Mouse (Mus musculus) intestine, embryonic 14.5 days (tissue): Measurements from ENCODE around the gene Pecr. TPM values are rescaled to one million over a fixed set of nuclear protein-coding genes. Genes with fewer than 3 reads are reported as not detected.

ENCODE experiments used
- ATAC-seq: fragments of 200-750 bp; cut with Nextera tagmentation; replicated peaks from 2 replicates; pipeline ENCODE4 v1.8.0; 2017; ENCODE audit warnings: low read depth, moderate number of reproducible peaks, moderate TSS enrichment, moderate library complexity; ENCODE audit not compliant: low FRiP score, low TSS enrichment
- DNase-seq: peaks from one replicate; pipeline ENCODE4 v3.0.0-alpha.2; 2018; ENCODE audit warnings: low spot score
- H3K27ac ChIP-seq: fragments of 300-500 bp; sonication (generic); 2 replicates; pipeline ENCODE4 v1.5.1; 2014; ENCODE audit warnings: low read depth, mild to moderate bottlenecking, control low read depth
- H3K27me3 ChIP-seq: fragments of 300-500 bp; sonication (generic); replicated peaks from 2 replicates; pipeline ENCODE4 v1.6.1; 2014; ENCODE audit warnings: low read length, control low read depth; ENCODE audit not compliant: control insufficient read depth, insufficient read depth
- H3K36me3 ChIP-seq: fragments of 300-500 bp; sonication (generic); 2 replicates; pipeline ENCODE4 v1.6.1; 2014; ENCODE audit warnings: low read length, control low read depth; ENCODE audit not compliant: control insufficient read depth, insufficient read depth
- H3K4me1 ChIP-seq: fragments of 300-500 bp; sonication (generic); replicated peaks from 2 replicates; pipeline ENCODE4 v1.6.1; 2014; ENCODE audit warnings: low read length, control low read depth, mixed read lengths; ENCODE audit not compliant: control insufficient read depth, insufficient read depth
- H3K4me2 ChIP-seq: fragments of 300-500 bp; sonication (generic); 2 replicates; pipeline ENCODE4 v1.6.1; 2014; ENCODE audit warnings: low read length
- H3K4me3 ChIP-seq: fragments of 300-500 bp; sonication (generic); 2 replicates; pipeline ENCODE4 v1.5.1; 2014; ENCODE audit warnings: low read depth, low read length, control low read depth, mixed read lengths
- H3K9ac ChIP-seq: fragments of 300-500 bp; sonication (generic); 2 replicates; pipeline ENCODE4 v1.6.1; 2014; ENCODE audit warnings: mild to moderate bottlenecking, low read length
- H3K9me3 ChIP-seq: fragments of 300-500 bp; sonication (generic); 2 replicates; pipeline ENCODE4 v1.6.1; 2016; ENCODE audit warnings: low read length, control low read depth; ENCODE audit not compliant: control insufficient read depth
- WGBS: fragments of 180-500 bp; shearing (Covaris S2); extraction: QIAGEN DNeasy Blood & Tissue Kit; methylation state at CpG from one replicate; pipeline ENCODE4 v1.1.7; 2014; 5-methylcytosine and 5-hydroxymethylcytosine counted together
- polyA plus RNA-seq: library from polyadenylated mRNA; unstranded; fragments of >200 nt; fragmentation: Nextera tagmentation; extraction: Ambion mirVana; gene quantifications from 2 replicates; pipeline ENCODE4 v1.2.1, GENCODE M21; 2014

Pecr gene
- polyA plus RNA-seq = 41.3 and 46.1 TPM in 2 replicates

- Histone ChIP-seq H3K4me3 (peak within 1 kb of the TSS; percentile 70), H3K27me3 (no peaks in the 10 kb centered on the region), H3K36me3 (no peaks in the 10 kb centered on the region), H3K9ac (peak within 1 kb of the TSS; percentile 58), H3K4me2 (peak within 1 kb of the TSS; percentile 50), H3K9me3 (no peaks in the 10 kb centered on the region), H3K4me1 (peaks cover 3% of the 10 kb centered on the region; the same call in 1 of the 2 replicates), H3K27ac (no peak within 1 kb of the TSS)
- ATAC-seq (peak; percentile 99), DNase-seq (peak; percentile 97)
- WGBS = under 1% methylated on average over 30 of the region's 30 CpGs
Observed at GRCm38 (mm10) chr1:72283992-72284485, at the start of gene Pecr, which contains the start of gene Tmem169. Gene Pecr (minus strand): TSS chr1:72284314. Gene Tmem169 (plus strand): TSS chr1:72284369.

GRCm38 (mm10) chr1:72326162-72326821, 42.2 kb upstream of the Pecr start:
- Histone ChIP-seq H3K36me3 (peaks cover 71% of the 10 kb centered on the region), H3K4me3 (no peak overlapping the region), H3K27ac (no peak overlapping the region), H3K4me2 (no peak overlapping the region), H3K9me3 (no peaks in the 10 kb centered on the region), H3K9ac (no peak overlapping the region), H3K4me1 (no peaks in the 10 kb centered on the region), H3K27me3 (no peaks in the 10 kb centered on the region)
- ATAC-seq (no peak), DNase-seq (no peak)
- 94% methylated on average over 11 of the region's 11 CpGs for WGBS

GRCm38 (mm10) chr1:72323248-72323647, 39.1 kb upstream of the Pecr start:
- Histone ChIP-seq H3K4me2 (no peak overlapping the region), H3K4me1 (no peaks in the 10 kb centered on the region), H3K4me3 (no peak overlapping the region), H3K9me3 (no peaks in the 10 kb centered on the region), H3K27ac (no peak overlapping the region), H3K9ac (no peak overlapping the region), H3K36me3 (peaks cover 76% of the 10 kb centered on the region), H3K27me3 (no peaks in the 10 kb centered on the region)
- ATAC-seq (no peak), DNase-seq (no peak)
- 93% methylated on average over 4 of the region's 4 CpGs for WGBS

GRCm38 (mm10) chr1:72320759-72321158, 36.6 kb upstream of the Pecr start:
- Histone ChIP-seq H3K36me3 (peaks cover 73% of the 10 kb centered on the region), H3K4me1 (no peaks in the 10 kb centered on the region), H3K27me3 (no peaks in the 10 kb centered on the region), H3K9me3 (no peaks in the 10 kb centered on the region), H3K4me3 (no peak overlapping the region), H3K4me2 (no peak overlapping the region), H3K27ac (no peak overlapping the region), H3K9ac (no peak overlapping the region)
- WGBS = 89% methylated on average over 5 of the region's 5 CpGs
- DNase-seq = no peak
- ATAC-seq = no peak

- H3K9ac ChIP-seq = no peak overlapping the region
- no peaks in the 10 kb centered on the region for H3K27me3 ChIP-seq
- H3K4me2 ChIP-seq = no peak overlapping the region
- H3K9me3 ChIP-seq = no peaks in the 10 kb centered on the region
- 77% methylated on average over 7 of the region's 7 CpGs for WGBS
- ATAC-seq = no peak
- H3K27ac ChIP-seq = no peak overlapping the region
- H3K4me1 ChIP-seq = no peaks in the 10 kb centered on the region
- H3K36me3 ChIP-seq = peaks cover 66% of the 10 kb centered on the region
- no peak overlapping the region for H3K4me3 ChIP-seq
- no peak for DNase-seq
Observed at GRCm38 (mm10) chr1:72316901-72317300, 32.8 kb upstream of the Pecr start.

GRCm38 (mm10) chr1:72316409-72316808, 32.3 kb upstream of the Pecr start:
- H3K4me3 ChIP-seq = no peak overlapping the region
- no peak overlapping the region for H3K9ac ChIP-seq
- no peak overlapping the region for H3K27ac ChIP-seq
- no peak for DNase-seq
- H3K36me3 ChIP-seq = peaks cover 66% of the 10 kb centered on the region
- H3K27me3 ChIP-seq = no peaks in the 10 kb centered on the region
- no peaks in the 10 kb centered on the region for H3K4me1 ChIP-seq
- no peak overlapping the region for H3K4me2 ChIP-seq
- 82% methylated on average over 8 of the region's 8 CpGs for WGBS
- no peak for ATAC-seq
- no peaks in the 10 kb centered on the region for H3K9me3 ChIP-seq

GRCm38 (mm10) chr1:72315447-72315846, 31.3 kb upstream of the Pecr start:
- ATAC-seq (no peak), DNase-seq (no peak)
- no peak overlapping the region for H3K4me3 ChIP-seq
- 84% methylated on average over 4 of the region's 4 CpGs for WGBS
- no peaks in the 10 kb centered on the region for H3K27me3 ChIP-seq
- no peak overlapping the region for H3K27ac ChIP-seq
- H3K9ac ChIP-seq = no peak overlapping the region
- H3K4me1 ChIP-seq = no peaks in the 10 kb centered on the region
- H3K36me3 ChIP-seq = peaks cover 61% of the 10 kb centered on the region
- H3K9me3 ChIP-seq = no peaks in the 10 kb centered on the region
- H3K4me2 ChIP-seq = no peak overlapping the region

GRCm38 (mm10) chr1:72313399-72314039, 29.4 kb upstream of the Pecr start:
- DNase-seq (no peak), ATAC-seq (no peak)
- Histone ChIP-seq H3K27me3 (no peaks in the 10 kb centered on the region), H3K27ac (no peak overlapping the region), H3K4me2 (no peak overlapping the region), H3K9me3 (no peaks in the 10 kb centered on the region), H3K36me3 (peaks cover 44% of the 10 kb centered on the region), H3K4me1 (no peaks in the 10 kb centered on the region), H3K4me3 (no peak overlapping the region), H3K9ac (no peak overlapping the region)
- WGBS = 76% methylated on average over 5 of the region's 5 CpGs
